Mouse (Mus musculus) kidney, postnatal 25 days (tissue): ENCODE data around the gene Grm8.

Source experiments
- DNase-seq, 2 experiments: peaks; one replicate each; pipeline ENCODE4 v3.0.0; 2021; ENCODE audit warnings: mixed read lengths in 2 of 2

Grm8 gene

DNA sequence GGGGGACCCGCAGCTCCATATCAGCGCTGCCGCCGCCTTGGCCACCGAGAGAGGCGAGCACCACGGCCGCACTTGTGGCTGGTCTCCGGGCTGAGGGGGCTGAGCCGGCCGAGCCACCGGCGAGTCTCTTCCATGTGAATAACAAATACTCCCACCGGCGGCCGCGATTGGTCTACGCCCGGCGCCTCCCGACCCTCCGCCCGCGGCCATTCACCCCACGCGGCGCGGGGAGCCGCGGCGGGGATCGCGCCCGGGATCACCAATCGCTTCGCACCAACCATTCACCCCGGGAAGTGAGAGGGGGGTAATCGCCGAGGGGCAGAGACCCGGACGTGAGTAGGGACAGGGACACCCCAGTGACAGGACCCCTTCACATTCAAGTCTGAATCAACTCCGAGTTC is at the start of gene Grm8:
Gene Grm8, minus strand, starts transcription at position 178 of the 401 bp plus-strand sequence.
- no peak for DNase-seq

DNA sequence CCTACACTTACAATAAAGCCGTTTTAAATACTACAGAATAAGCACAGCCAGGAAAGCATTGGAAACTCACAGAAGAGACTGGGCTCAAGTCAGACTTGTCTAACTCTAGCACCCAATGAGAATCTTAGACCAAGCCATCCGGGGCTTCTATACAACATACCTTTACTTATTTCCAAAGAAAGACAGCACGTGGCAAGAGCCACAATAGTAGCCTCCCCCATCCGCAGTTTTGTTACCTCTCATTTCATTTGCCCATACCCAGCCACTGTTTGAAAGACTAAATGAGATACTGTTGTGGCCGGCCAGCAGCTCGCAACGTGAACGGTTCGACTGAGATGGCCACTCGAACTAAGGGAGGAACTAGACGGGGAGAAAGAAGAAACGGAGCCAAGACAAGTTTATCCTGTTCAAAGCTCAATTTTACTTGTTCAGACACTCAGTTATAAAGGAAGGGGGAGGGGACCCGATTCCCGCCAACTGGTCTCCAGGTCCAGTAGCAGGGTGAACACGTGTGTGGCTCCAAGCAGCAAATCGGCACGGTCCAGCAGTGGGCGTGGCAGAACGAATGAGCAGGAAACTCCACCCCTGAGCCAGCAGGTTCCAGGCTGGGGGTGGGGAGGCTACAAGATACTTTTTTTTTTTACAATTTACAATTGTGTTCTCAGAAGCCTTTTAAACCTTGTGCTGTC is 35.0 kb upstream of the Grm8 start:
- no peak for DNase-seq

DNA sequence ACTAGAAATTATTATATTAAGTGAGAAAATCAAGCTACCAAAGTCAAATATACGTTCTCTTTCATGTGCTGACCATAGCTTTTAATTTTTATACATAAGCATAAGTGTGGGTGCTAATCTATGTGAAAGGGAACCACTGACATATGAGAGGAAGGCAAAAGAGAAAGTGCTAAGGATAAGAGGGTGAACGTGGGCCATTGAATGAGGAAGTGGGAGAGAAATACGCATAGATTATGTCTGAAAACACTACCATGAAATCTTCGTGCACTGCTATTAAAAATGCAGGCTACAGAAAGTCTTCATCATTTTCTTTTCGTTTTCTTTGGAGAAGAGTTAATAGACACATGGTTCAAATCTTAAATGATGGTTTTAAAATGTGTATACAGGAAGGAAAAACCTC is 25.4 kb upstream of the Grm8 start:
- no peak for DNase-seq

DNA sequence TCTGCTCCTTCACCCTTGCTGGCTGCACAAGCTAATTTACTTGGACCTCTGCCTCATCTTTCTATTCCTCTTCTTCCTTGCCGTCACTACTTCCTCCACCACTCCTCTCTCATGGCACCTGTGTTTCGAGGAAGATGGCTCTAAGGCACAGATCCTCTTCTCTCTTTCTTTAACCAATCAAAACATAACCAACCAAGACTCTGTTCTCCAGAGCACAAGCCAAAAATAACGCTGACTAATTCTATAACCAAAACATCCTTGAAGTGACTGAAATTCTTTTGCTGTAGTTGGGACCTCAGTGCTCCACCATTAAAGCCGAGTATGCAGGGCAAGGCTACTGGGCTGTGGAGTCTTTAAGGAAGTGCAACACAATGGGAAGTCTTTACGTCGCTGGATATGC is 11.5 kb upstream of the Grm8 start:
- DNase-seq = no peak

DNA sequence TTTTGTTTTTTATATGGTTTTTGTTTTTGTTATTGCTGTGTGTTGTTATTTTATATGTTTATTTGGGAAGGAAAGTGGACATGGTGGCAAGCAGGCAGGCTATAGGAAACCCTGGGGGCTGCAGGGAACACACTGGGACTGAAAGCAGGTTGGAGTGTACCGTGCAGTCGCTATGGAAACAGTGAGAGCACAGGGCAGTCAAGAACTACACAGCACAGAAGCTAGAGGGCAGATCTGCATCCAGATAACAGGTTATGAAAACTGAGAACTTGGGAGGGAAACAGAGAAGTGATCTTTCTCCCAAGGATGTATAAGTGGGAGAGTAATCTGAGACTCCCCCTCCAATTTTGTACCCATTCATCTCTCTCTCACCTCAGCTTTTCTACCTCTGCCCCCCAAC is 7.4 kb upstream of the Grm8 start:
- DNase-seq = no peak

DNA sequence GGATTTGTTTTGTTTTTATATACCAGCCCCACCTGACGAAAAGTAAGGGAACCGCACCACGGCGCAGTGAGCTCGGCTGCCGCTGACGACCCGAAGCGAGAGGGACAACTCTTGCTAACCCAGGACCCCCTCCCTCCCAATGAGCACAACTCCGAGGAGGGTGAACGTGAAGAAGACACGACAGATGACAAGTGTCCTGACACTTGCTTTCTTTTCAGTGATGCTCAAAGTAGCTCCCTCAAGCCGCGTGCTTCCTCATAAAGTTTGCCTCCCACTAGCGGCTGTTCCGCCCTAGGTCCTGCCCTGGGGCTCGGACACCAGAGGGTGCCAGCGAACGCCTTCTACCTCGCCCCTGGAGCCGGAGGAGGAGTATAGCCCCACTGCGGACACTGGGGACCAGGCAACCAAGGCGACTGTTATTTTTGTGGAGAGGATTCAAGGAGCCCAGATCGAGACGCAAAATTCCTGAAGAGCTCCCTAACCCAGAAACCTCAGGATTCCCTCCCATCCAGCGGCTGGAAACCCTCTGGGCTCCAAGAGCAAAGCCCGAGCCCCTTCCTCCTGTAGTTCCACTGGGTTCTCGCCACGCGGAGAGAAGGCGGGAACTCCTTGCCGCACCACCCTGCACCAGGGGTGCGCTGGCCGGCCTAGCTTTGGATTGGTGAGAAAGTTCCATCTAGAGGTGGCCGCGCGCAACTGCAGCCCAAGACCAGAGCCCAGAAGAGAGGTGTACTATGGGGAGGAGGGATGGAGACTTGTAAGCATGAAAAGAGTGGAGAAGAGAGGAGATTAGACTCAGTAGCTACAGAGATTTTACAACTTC is 644 bp upstream of the Grm8 start:
- DNase-seq = peak; percentile 82 to 83

DNA sequence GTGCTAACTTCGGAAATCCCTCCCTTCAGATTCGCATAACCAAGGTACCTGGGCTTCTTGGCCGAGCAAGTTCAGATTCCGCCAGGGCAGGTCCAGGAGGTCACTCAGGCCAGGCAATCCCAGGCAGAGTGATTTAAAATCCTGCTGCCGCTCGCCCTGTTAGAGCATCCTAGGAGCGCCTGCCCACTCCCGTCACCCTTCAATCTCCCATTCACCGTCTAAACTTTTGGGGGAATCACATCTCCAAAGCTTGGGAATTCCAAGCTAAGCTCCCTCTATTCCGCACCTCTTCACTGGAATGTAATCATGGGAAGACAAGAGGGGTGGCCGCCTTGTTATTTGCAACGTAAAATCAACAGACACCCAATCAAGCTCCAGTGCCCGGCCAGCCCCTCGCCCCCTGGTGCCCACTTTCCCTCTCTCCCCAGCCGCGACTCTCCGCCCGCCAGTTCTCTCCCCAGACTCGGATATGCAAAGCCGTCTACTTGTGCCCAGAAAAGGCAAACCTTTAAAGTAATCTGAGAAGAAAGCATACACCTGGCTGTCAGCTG is 652 bp downstream of the Grm8 start:
- DNase-seq = no peak

DNA sequence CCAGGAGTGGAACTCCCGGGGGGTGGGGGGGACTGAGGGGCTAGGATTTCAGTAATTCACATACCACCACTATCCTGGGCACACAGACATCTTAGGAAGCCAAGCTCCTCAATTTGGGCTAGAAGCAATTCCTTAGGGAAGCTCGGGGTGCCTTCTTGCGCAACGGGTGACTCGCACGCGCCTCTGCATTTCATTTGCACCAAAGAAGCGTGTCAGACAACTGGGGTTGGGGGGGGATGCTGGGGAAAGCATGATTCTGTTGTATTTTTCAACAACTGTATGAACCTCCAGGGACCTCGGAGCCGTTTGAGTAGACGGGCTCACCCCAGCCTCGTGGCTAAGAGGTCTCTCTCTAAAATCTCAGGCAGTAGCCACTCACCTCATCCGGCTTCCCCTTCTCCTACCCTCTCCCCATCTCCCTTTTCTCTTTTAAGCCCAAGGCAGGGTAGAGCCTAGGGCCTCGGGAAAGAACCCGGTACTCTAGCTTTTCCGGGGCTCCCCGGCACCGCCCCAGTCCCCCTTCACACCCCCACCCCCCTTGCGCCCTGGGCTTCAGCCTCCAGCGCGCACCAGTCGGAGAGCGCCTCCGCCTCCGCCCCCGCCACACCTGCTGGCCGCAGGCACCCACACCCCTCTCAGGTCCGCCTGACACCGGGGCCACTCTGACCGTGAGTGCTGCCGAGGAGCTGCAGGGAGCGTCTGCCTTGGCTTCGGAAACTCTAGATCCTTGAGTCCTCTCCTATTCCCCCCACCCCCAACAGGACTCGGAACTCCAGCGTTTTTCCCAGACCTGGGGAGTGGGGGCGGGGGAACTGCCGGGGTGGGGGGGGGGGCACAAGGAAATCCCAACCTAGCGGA is 1.5 kb downstream of the Grm8 start:
- no peak for DNase-seq

DNA sequence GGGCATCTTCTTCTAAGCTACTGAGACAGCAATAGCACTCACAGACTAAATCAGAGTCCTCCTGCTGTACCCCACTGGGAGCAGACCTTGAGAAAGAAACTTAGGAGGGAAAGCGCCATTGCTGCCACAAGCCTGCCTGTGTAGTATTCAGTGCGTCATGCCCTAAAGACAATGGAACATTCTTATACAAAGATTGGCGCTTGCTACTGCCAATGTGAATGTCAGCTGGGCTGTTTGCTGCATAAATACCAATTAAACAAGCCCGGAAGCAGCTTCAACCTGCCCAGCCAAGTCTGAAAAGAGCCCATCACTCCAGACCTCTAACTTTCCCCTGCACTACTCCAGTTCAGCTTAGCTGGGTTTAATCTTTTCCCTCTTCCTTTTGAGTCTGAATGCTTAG is 2.9 kb downstream of the Grm8 start:
- DNase-seq = no peak

DNA sequence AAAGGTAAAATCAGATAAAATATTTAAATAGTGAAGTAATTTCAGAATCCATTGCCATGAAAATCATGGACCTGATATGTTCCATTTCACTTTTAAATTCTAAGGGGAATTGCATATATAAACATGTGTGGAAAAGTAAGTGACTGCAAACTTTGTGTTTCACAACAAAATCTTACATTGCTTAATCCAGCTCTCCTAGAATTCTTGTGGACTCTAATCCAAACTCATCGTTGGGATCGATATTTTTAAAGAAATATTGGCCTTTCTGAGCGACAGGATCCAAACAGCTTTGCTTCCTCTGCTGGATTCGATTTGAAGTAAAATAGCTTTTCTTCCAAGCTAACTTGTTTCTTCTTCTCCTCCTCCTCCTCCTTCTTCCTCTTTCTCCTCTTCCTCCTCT is 6.1 kb downstream of the Grm8 start:
- no peak for DNase-seq

DNA sequence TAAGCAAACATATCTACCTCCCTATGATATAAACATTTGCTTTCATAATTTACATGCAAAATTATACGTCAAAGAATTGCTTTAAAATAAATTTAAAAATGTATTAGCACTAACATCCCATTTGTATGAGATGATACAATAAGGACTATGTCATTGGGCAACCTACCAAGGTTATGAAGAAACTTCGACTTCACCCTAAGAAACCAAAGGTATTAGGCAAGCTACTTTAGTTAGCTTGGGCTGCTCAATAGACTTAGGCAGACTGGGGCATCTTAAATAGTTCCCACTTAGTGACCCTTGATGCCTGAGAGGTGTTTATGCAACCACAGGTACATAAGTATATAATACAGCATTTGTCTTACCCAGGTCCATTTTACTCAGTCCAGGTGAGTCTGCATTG is 19.5 kb downstream of the Grm8 start:
- no peak for DNase-seq

DNA sequence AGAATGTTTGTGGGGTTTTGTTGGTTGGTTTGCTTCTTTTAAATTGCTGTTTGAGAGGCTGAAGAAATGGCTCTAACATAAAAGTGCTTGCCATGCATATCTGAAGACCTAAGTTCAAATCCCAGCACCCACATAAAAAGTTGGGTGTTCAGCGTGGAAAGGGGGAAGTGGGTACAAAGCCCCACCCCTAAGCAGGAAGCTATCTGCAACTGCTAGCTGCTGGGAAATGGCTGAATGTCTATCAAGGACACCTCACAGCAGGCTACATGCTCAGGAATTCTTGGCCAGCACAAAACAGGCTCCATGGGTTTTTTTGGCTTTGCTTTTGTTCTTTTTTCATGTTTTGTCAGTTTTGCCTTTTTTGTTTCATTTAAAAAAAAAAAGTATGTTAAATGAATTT is 20.1 kb downstream of the Grm8 start:
- no peak for DNase-seq

DNA sequence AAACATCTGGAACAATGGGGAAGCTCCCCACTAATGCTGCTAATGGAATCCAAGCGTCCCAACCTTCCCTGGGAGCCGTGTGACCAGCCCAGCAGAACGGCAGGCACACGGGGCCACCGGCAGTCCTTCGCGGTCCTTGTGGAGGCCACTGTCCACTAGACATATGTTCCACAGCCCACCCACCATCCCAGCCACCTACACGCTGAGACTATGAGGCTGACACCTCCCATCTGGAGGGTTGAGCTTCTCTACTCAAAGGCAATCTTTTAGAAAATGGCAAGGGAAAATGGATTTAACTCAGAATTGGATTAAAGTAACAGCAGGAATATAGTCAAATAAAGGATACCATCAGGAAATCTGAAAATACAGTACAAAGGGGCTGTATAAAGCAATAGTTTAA is 23.4 kb downstream of the Grm8 start:
- no peak for DNase-seq

DNA sequence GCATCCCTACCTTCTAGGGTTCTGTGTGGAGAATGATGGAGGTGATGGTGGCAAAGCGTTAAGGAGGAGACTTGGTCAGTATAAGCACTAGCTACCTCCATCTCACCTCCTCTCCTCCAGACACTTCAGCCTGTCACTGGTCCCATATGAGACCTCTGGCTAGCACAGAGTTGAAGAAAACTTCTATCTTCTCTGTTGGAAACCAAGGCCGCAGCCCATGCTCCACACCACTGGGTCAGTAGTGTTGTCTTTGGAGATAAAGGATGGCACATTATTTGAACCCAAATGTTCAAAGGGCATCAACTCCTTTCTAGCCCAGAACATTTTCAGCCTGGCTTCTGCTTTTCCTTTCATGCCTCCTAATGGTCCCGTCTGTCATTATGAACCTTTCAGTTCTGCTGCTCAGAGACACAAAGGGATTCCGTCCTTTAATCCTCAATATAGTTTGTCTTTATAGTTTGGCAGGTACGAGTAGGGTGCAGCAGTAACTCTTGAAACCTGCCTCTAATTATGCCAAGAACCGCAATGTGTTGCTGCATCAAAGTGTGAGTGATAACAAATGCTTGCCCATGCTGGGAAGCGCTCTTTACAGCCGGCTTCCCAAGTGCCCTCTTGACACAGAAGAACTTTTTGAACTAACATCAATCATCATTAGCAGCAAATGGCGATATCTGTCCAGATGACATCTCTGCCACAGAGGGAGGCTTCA is 32.2 kb downstream of the Grm8 start:
- DNase-seq = no peak

DNA sequence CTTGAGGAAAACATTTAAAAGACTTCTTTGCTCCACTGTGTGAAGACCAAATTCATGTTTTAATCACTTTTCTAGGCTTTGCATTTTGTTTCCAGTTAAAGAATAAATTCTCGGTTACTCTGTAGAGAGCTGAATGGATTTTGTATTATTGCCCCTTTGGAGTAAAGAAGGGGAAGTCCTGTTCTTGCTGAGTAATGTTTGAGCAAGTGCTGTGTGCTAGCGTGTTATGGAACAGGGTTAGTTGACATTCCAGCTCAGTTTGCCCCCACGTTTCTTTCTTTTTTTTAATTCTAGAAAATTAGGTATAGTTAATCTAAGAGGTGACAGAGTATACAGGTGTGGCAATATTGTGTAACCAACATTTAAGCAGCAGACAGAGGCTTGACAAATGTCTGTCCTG is 35.0 kb downstream of the Grm8 start:
- no peak for DNase-seq

DNA sequence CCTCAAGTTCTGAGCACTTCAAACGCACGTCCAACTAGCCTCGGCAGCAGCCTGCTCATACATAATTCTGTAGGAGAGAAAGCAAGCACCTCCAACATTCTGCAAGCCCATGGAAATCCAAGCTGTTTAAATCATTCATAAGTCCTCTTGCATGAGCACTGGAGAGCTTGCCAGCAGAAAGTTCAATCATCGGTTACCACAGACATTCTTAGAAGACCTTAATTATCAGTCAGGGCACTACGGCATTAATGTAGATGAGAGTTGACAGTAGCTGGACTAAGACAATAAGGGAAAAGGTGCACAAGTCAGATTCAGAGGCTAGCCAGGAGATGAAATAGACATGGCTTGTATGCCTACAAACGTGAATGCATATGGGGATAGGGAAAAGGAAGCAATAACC is 42.5 kb downstream of the Grm8 start:
- DNase-seq = no peak

DNA sequence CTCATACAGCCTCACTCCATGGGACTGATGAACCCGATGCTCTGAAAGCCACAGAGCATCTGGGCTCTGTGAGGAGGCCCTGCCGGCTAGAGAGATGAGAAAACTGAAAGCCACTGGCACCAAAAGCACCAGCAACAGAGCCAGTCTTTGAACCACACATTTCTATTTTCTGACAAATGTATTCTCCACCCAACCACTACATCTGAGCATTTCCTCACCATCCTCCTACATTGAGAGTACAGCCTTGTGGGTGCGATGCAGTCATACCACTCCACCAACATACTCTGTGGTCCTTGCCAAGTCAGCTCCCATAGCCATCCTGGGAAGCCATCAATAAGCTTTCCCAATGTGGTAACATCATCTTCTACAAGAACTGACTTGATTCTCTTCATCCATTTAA is 43.1 kb downstream of the Grm8 start:
- no peak for DNase-seq

DNA sequence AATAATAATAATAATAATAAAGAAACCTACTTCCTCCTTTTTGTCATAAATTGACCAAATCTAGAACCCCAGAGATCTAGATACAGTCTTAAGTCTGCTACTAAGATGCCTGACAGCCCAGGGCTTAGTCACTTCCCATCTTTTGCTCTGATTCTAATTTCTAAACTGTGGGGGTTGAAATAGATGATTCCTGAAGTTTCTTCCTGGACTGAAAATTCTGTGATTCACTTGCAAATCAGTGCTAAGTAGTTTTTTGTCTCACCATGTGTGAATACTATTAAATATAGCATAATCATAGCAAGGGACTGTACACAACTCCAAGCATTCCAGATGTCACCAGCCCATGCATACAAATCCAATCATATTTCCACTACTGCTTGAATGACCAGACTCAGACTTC is 44.0 kb downstream of the Grm8 start:
- DNase-seq = no peak

DNA sequence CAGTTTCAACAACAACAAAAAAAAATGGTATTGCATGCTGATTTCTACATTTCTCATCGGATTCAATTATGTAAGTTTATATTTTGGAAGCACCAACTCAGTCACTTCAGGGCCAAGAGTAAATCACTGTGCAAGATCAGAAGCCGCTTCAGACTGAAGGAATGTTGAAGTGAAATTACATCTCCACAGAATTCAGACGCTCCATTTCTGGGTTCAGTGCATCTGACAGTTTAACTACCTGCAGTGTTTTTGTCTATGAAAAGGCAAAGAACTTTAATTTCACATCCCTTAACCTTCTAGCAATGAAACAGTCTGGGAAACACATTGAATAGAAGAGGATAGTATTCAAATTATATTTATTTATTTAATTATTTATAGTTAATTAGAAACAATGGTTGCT is 59.4 kb downstream of the Grm8 start:
- no peak for DNase-seq

DNA sequence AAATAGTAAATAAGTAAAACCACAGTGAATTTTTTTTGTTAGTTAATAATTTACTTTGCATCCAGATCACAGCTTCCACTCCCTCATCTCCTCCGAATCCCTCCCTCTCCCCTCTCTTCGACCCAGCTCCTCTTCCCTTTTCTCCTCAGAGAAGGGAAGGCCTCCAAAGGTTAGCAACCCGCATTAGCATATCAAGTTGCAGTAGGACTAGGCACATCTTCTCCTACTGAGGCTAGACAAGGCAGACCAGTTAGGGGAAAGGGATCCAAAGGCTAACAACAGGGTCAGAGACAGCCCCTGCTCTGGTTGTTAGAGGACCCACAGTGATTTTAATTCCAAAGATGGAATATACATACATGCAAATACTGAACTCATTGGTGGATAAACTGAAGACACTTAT is 60.5 kb downstream of the Grm8 start:
- DNase-seq = no peak

DNA sequence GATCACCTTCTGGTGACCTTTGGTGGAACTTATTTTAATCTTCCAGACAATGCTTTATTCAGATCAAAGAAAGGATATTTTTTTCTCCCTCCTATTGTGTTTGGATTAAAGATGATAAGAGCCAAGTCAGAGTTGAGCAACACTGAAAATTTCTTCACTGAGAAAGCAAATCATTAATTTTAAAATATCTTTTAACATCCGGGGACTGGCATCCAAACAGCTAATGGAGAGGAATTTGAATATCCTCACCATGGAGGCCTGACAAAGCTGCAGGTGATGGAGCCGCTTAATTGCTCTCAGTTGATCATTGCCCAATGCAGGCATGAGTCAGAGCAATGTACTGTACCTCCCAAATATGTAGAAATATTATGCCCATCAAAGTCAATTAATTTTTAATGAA is 83.0 kb downstream of the Grm8 start:
- no peak for DNase-seq

DNA sequence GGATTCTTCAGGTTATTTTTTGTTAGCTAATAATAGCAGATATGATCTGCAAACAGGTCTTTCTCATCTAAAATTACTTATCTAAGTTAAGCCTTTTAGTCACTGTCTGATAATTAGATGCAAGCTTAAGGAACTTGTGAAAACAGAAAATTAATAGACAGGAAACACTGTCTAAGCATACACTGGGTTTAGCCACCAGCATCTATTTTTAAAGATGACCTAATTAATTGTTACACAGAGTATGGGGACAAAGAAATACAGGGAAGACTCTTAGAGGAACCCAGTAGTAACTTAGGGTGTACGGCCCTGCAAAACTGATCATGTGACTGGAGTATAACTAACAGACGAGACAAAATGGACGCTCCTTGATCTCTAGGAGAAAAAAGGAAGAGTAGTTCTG is 92.6 kb downstream of the Grm8 start:
- DNase-seq = no peak

DNA sequence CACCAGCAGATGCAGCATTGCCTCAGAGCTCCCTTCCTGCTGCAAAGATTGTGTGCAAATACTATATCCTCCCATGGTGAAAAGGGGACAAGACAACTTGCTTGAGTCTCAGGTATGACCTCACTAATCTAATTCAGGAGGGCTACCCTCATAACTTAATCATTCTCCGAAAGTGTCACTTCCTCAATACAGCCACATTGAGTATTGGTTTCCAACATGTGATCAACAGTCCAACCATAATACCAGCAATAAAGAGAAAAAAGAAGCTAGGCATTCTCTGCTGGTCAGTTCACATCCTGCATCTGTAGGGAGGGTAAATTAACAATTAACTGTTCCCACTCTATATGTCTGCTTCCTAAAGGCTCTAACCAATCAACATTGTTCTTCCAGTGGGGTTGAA is 94.2 kb downstream of the Grm8 start:
- no peak for DNase-seq
